Mouse (Mus musculus): ENCODE measurements around the gene Anpep.

Gene Anpep

DNA sequence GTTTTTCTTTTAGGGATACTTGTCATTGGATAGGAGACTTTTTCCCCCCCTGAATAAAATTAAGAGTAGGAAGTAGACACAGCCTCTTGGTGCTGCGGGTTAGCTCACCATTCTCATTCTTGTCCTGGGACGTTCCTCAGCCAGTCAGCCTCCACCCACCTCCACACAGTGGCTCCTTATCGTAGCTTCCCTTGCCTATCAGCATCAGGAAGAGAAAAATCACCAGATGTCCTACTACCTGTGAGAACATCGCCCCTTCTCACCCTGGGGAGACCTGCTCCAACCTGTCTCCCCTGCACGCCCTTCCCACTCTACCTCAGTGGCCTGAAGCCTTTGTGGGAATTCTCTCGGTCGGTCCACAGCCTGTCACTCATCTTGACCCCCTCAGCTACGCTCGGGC is at the start of gene Anpep:
Gene Anpep (minus strand): TSS at position 249 of the 400 bp plus-strand sequence.
- DNase-seq (ENCODE audit: low read depth, low spot score) = no peak

DNA sequence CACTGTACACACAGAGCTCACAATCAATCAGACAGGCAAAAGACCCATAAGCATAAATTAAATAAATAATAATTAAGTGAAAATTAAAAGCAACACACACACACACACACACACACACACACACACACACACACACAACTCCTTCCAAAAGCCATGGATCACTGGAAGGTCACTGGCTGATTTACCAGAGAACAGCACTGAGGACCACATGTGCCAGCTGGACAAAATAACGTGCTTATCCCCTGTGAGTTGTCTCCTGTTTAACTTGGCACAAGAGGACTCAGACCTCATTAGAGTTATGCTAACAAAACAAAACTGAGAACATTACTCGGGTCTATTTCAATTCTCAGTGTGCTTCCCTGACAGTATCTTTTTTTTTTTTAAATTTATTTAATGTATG is 46.5 kb upstream of the Anpep start:
- no peak for DNase-seq (ENCODE audit: low read depth, low spot score)

DNA sequence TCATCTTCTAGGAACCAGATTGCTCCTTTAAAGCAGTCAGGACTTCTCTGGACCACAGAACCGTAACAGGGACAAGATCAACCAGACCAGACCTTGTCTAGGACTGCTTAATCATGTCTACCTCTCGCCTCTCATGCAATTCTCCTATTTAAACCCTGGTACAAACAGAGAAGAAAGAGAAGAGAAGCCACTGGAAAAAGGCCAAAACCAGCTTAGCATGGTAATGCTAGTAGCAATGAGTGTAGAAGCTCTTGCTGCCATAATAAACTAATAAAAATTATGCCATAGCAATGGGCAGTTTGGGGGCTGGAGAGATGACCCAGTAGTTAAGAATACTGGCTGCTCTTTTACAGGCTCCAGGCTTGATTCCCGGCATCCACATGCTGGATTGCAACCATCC is 46.1 kb upstream of the Anpep start:
- DNase-seq (ENCODE audit: low read depth, low spot score) = no peak

DNA sequence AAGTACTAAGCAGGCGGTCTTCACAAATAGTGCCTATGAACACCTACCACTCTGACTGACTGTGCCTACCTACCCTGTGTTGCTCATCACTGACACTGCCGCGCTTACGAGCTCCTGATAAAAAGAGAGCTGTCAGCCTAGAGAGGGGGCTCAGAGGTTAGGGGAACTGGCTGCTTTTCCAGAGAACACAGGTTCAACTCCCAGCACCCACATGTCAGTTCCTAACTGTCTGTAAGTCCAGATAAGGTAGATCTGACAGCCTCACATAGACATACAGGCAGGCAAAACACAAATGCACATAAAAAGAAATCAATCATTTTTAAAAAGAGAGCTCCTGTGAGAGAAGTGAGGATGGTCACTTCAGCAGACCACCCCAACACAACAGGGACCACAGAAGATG is 44.3 kb upstream of the Anpep start:
- DNase-seq (ENCODE audit: low read depth, low spot score) = no peak

DNA sequence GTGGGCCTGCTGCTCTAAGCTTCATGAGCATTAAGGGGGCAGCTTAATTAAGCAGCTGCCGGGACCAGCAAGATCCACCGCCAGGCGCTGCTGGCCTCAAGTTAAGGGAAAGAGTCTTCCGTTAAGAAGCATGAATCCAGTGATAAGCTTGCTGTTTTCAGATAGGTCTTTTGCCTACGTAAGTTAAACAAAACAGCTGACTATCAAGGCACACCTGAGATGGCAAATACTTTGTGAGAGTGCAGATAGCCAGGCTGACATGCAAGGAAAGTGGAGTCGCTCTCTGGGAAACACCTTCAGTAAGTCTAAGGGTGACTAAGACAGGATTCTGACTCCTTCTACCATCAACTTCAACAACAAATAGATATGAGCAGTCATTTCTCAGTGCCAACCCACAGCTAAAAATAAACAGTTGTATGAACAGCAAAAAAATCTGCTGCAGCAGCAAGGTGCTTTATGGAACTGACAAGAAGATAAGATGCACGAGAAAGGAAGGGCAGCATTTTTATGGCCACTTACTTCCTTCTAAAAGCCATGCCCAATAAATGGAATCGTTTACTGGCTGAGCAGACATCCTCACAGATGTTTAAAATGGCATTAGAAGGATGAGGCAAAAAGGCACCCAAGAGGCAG is 42.4 kb upstream of the Anpep start:
- DNase-seq (ENCODE audit: low read depth, low spot score) = no peak

DNA sequence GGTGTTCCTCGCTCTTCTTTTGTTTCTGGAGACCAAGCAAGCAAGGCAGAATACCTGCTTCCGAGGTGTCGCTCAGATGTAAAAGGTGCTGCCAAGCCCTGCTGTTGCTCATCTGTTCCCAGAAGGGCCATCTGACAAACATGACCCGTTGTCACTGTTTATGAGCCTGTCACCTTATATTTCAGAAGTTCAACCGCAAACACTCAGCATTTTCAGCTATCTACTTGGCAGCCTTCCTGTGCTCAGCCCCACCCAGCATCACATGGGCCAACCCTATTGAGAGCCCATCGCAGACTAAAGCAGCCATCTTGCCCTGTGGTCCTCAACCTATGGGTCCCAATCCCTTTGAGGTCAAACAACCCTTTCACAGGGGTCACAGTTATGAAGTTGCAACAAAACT is 39.9 kb upstream of the Anpep start:
- no peak for DNase-seq (ENCODE audit: low read depth, low spot score)

DNA sequence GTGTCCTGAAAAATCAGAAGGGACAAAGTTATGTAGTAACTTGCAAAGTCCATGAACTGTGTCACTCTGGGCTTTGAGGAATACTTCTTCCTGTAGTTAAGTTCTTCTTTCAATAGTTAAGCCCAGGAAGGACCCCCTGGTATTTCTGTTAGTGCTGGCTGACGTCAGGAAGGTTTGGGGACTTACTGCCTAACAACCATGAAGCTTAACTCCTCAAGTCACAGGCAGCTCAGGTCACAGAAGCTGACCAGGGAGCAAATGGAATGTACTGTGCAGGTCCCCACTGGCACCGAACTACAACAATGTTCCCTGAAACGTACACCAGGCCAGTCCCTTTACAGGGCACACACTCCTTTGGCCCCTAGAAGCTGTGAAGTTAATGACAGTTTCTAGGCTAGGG is 34.4 kb upstream of the Anpep start:
- no peak for DNase-seq (ENCODE audit: low read depth, low spot score)

DNA sequence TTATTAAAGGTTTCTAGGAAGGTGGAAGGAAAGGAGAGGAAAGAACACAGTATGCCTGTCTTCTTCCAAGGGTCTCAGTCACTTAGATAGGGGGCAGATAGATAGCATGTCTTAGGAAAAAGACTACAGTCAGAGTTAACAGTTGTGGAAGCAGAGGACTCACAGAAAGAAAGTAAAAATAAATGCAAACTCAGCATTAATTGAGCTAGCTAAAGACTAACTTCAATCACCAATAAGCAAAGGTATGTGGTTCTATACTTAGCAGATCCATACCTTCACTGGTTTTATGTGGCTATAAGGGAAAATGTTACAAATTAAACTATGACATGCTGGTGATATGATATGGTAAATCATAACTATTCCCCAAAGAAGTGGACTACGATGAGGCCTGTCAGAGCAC is 33.9 kb upstream of the Anpep start:
- DNase-seq (ENCODE audit: low read depth, low spot score) = no peak

DNA sequence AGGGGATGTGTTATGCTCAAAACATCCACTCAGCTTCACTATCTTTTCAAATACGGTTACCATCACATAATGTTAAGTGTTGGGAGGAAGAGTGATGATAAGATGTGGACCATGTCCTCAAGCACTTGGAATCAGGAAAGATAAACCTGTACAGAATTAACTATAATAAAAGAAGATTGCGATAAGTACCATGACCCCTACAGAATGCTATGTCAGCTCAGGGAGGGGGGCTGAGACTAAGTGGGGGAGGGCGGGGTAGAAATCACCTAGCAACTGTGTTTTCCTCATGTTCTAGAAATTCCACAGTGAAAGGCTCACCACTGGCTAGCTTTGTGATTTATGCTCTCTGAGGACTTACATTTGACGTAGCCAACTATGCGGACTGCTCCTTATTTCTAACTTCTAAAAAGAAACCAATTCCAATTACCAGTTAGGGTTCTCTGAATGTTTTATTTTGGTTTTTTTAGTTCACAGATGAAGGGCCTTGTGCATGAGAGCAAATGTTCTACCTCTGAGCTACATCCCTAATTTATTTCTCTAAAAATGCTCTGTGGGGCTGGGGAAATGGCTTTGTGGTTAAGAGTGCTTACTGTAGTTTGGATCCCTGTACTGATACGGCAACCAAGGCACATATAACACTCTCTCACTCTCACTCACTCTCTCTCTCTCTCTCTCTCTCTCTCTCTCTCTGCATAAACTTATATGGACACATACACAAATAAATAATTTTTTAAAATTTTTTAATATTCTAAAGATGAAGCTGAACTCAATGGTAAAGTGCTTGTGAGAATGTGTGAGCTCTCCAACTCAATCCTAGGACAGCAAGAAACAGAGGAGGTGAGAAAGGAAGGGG is 31.9 kb upstream of the Anpep start:
- no peak for DNase-seq (ENCODE audit: low read depth, low spot score)

DNA sequence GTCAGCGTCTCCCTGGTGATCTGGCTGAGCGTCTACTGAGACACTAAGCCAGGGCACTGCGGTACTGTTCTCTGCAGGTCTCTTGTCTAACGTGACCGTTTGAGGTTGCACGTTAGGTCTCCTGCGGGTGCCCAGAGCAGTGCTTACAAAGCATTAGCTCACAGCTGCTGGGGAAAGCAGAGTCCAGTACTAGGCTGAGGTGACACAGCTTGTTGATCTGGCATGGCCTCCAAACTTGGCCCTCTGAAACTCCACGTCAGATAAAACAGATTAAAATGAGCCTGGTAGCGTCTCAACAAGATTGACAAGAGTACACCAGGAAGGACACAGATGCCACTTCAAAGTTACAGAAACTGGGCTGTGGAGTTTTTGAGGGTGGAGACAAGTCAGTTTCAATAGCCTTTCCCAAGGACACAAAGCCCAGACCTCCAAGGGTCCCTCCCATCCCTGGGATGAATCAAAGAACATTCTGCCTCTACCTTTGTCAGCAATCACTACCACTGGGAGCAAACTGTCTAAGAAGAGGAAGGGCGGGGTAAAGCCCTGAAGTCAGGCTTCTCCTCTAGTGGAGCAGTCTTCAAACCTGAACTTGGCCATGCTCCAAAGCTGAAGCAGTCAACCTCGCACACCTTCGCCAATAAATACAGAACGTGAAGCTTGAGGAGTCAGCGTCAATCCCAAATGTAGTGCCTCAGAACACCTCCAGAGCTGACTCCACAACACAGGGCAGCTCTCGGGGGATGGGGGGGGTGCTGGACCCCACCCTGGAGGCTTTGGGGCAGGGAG is 29.8 kb upstream of the Anpep start:
- no peak for DNase-seq (ENCODE audit: low read depth, low spot score)

DNA sequence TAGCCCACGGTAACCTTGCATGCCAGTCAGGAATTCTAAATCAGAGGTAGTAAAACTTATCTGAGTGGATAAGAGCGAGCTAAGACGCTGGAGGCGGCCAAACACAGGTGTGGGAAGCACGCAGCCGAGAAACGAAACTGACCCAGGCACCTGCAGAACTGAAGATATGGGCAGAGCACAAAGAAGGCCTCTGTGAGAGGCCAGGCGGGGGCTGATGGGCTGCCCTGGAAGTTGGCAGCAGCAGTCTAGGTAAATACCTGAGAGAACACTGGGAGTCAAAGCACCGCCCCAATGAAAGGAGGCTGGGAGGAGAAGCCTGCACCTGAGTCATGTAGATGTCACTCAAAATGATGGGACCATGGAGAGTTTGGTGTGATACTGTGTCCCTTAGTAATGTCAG is 27.7 kb upstream of the Anpep start:
- DNase-seq (ENCODE audit: low read depth, low spot score) = no peak

DNA sequence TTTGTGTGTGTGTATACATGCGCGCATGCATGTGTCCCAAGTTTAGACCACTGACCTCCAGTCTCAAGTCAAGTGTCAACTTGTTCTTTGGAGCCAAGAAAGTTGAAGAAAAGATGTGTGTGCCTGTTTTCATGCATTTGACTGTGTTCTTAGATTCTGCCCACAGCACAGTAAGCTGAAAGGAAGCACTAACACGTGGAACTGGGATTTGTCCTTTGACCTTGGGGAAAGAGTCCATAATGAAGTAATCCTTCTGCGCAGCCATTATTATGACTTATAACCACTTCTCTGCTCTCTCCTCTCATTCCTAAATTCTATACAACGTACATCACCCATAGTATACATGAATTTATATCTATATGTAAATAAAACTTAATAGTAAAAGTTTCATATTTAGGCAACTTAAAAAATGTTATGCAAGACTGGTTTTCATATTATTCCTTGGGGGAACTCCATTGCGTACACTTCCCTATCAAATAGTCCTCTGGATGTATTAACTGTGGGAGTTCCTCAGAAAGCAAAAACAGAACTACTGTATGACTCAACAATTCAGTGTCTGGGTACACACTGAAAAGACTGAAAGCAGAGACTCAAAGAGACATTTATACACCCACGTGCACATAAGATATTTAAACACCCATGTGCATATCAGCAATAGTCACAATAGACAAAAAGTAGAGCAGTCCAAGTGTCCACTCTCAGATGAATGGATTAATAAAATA is 22.9 kb upstream of the Anpep start:
- peak; percentile 3 for DNase-seq (ENCODE audit: low read depth, low spot score)

DNA sequence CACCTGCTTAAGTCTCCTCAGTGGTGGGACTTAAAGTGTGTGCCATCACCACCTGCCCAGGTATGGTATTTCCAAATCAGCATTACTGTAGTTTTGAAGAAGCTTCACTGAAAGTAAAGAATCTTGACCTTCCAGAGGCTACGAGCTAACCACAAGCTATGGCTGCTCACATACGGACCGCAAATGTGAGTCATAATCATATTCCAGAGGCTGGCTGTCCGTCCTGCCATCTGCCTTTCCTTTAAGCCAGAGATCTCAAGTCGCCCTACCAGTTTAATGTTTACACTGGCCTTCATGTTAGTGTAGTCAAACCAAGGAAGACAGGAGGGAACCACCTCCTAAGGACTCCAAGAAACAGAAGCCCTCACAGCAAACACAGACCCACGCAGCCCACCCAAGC is 21.0 kb upstream of the Anpep start:
- no peak for DNase-seq (ENCODE audit: low read depth, low spot score)

DNA sequence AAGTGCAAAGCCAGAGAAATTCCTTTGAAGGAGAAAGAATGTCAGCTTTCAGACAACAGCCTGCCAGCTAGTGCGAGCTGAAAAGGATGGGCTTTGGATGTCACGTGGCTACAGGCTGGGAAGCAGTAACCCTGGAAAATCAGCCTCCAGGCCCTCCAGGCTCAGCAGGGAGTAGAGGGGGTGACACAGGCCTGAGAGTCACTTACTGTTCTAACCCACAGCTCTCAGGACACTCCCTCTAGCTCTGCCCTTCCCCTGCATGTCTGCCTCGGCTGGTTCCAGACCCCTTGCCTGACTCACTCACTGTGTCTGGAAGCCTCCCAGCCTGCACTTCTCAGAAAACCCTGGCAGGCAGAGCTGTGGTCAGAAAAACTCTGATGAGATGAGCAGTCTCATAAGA is 20.1 kb upstream of the Anpep start:
- DNase-seq (ENCODE audit: low read depth, low spot score) = no peak

DNA sequence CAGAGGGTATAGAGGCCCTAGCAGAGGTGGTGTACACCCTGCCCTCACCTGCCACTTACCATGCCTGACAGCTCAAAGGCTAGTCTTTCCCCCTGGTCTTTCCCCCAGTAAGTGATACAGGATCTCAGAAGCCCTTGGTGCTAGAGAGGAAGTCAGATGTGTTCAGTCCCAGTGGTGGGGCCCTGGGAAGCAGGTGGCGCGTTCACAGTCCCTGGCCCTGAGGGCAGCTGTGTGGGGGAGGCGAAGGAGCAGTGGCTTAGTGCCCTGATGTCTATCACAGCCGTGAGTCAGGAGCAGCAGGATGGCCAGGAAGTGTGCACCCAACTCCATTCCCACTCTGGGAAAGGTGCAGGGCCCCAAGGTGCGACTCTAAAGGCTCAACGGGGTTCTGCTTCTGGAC is 19.2 kb upstream of the Anpep start:
- DNase-seq (ENCODE audit: low read depth, low spot score) = no peak

DNA sequence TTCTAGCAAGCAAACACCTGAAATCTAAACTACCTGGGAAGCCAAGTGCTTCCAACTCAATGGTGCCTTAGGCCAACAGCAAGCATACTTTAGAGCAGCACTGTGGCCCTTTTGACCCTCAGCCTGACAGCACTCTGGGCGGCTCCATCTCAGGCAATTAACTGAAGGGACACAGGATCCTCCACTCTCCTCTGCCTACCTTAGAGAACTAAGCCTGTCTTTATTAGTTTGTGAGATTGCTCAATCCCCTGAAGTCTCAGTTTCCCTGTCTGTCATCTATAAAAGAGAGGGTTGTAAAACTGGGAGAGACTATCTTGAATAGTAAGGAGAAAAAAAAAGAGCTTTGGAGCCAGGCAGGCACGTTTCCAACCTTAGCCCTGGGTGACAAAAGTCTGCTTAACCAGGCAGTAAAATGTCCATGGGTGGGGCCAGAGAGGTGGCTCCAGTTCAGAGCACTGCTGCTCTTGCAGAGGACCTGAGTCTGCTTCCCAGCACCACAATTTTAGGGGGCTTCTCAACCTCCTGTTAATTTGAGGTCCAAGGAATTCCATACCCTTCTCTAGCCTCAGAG is 17.7 kb upstream of the Anpep start:
- no peak for DNase-seq (ENCODE audit: low read depth, low spot score)

DNA sequence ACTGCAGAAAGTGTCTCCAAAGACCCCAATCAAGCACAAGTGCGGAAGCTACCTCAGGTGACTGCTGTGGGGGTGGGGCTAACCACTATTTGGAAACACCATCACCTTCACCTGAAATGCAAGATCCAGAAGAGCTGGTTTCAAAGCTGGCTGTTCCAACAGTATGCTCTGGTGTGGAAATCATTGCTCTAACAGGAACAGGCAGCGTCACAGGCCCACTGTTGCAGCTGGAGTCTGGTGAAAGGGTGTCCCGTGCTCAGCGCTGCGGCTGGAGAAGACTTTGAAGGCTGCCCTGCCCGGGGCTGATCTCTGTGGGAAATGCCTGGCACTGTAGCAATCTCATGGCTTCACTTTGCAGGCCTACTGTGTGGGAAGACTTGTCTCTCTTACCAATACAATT is 12.5 kb upstream of the Anpep start:
- DNase-seq (ENCODE audit: low read depth, low spot score) = no peak

DNA sequence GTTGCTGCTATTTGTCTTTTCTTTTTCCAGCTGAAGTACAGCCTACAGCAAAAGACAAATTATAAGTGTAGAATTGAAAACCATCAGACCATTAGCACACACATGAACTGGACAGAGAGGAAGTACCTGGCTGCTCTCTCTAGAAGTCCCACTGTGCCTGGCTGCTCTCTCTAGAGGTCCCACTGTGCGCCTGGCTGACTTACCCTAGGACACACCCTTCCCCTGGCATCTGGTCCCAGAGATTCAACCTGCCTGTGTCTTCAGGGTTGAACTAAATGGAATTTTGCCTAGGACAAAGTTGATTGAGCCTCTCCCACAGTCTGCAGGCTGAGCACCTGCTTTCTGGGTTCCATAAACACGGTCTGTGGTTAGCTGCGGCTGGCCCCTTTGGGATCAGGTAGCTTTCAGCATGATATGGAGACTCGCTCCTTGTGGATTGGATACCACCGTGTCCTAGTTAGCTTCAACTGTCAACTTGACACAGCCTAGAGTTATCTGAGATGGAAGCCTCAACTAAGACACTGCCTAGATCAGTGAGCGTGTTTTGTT is 11.0 kb upstream of the Anpep start:
- no peak for DNase-seq (ENCODE audit: low read depth, low spot score)

DNA sequence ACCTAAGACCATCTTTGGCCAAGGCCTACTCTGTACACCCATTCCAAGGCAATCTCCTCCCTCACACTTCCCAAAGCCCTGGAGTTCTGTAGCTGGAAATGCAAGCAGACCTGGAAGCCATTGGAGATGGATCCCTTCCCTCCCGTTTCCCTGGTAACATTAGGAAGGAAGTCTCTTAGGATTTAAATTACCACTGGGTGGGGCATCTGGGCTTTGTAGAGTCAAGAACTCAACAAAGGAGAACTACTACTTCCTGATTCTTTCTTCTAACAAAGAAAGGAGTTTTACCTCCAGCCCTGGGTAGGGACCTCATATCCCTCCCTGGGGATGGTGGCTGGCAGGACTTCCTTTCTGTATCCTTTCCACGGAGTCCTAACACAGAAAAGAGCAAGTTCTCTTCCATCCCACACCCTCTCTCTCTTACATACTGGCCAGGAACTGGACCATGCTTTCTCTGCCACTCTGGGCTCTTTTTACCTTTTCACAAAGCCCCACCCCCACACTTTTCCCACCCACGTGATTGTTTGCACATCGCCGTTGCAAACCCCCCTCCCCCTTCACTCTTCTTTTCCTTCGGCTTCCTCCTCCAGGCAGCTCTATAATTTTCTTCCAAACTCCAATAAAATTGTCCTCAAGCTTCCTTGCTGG is 8.3 kb upstream of the Anpep start:
- no peak for DNase-seq (ENCODE audit: low read depth, low spot score)

DNA sequence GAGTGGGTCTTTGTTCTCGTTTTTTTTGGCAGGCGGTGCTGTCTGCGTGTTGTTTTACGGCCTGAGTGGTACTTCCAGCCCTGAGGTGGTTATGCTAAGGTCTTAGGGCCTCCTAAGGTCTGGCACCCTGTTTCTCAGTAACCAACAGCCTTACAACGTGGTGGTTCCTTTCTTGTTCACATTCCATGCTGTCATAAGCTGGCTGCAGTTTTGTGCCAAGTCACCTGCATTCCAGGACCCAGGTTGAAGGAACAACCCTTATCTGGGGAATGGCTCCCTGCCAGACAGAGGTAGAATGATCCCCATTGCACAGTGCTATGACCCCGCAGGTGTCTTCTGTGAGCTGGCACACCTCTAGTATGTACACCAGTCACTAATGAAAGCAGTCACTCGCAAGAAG is 7.6 kb upstream of the Anpep start:
- no peak for DNase-seq (ENCODE audit: low read depth, low spot score)

DNA sequence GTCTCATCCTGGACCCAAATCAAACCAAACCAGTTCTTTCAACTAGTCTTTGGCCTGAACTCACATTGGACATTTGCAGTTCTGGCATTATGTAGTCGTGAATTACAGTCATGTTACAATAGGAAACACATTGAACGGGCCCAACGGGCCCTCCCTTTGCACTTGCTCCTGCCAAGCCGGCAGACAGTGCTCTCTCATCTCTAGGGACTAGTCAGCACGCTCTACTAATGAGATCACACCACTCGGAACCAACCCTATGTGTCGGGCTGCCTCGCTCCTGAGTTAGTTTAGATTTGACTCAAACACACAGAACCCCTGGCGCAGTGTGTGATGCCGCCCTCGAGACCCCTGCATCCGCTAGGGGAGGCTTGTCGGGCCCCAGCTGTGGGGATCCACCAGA is 7.0 kb upstream of the Anpep start:
- DNase-seq (ENCODE audit: low read depth, low spot score) = no peak
